Mouse (Mus musculus) lung, postnatal 10 days (tissue): ENCODE measurements around the gene Zfp689.
"Not testable (repeated sequence)": the region's sequence is repeated elsewhere in the genome, so short reads cannot be mapped to it uniquely, and the experiment has no call there.

Experiments used
- DNase-seq: peaks from one replicate; pipeline ENCODE4 v3.0.0; 2021

The Zfp689 gene

DNA sequence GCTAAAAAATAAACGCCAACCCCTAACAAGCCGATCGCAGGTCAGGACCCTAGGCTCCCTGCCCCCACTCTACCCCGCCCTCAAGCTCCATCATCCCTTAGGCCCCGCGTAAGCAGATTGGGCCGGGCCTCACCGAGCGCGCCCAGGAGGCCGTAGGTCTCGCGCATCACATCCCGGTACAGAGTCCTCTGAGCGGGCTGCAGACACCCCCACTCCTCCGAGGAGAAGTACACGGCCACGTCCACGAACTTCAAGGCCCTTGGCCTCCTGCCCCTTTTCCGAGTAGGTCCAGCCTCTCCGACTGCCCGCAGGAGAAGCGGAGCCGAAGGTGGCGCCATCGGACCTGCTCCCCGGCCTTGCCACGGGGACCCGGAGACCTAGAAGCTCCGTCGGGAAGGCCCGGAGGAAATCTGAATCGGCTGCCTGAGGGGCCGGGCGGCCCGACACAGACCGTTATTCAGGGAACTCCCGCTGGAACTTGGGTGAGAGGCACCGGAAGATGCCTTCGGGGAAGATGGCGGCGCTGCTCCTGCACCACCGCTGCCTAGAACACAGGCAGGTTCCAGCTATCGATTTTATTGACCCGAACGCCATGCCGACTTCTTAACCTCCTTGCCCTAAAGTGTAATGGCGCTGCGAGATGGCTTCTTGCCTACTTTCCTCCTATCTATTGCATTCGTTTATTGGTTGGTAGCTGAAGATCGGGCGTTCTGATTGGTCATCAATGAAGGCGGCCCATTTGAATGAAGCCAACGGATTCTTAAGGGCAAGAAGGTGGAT is at the start of gene Zfp689:
Gene Zfp689, minus strand, starts transcription at position 638 of the 780 bp plus-strand sequence.
- peak; percentile 97 for DNase-seq

DNA sequence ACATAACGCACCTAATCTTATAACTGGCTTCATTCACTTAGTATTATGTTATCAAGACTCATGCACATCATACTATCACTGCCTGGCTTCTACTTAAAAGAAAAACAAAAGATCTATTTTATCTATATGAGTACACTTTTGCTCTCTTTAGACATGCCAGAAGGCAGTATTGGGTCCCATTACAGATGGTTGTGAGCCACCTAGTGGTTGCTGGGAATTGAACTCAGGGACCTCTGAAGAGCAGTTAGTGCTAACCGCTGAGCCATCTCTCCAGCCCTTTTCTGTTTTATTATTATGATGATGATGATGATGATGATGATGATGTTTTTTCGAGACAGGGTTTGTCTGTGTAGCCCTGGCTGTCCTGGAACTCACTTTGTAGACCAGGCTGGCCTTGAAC is 49.4 kb upstream of the Zfp689 start:
- peak; percentile 72 for DNase-seq

GRCm38 (mm10) chr7:127497382-127497781 is 48.4 kb upstream of the Zfp689 start:
- no peak for DNase-seq

DNA sequence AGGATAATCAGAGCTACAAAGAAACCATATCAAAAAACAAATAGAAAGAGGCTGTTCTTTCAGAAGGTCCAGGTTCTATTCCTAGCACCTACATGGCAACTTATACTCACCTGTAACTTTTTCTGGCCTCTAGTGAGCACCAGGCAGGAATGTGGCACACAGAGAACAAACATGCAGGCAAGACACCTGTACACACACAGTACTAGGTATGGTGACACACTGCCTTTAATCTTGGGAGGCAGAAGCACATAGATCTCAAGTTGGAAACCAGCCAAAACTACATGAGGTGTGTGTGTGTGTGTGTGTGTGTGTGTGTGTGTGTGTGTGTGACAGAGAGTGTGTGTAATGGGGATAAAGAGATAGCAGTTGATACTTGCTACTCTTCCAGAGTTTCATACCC is 45.7 kb upstream of the Zfp689 start:
- DNase-seq = no peak

DNA sequence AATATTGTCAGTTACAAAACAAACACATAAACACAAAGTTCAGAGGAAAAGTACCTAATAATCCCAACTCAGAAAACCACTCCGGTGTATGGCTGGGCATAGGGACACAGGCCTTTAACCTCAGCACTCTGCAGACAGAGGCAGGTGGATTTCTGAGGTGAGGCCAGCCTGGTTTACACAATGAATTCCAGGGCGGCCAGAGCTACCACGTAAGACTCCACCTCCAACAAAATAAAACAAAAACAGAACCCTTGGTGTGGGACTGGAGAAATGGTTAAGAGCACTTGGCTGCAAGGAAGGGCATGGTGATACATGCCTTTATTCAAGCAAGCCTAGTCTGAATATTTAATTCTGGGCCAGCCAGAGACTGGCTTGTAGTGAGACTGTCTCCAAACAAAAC is 42.9 kb upstream of the Zfp689 start:
- no peak for DNase-seq

DNA sequence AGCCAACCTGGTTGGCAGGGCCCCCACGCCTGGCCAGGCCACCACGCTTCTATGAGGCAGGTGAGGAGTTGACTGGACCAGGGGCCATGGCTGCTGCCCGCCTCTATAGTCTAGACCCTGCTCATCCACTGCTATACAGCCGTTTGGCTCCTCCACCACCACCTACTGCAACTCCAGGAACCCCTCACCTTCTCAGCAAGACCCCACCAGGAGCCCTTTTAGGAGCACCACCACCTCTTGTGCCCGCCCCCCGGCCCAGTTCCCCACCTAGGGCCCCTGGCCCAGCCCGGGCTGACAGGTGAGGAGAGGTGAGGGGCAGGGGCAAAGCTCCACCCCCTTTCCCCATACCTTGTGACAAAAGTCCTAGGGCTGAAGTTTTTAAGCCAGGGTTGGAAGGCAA is 41.0 kb upstream of the Zfp689 start:
- DNase-seq = no peak

DNA sequence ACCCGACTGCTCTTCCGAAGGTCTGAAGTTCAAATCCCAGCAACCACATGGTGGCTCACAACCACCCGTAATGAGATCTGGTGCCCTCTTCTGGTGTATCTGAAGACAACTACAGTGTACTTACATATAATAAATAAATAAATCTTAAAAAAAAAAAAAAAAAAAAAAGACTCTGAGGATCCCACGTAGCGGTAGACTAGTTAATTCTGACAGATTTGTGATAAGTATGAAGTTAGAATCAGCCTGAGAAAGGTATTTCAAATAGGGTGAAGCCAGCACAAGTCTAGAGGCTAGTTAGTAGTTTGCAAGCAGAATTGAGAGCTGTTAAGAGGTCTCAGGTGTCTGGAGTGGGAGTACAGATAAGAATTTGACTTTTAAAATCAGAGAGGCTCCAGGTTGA is 39.4 kb upstream of the Zfp689 start:
- DNase-seq = not testable (repeated sequence)

DNA sequence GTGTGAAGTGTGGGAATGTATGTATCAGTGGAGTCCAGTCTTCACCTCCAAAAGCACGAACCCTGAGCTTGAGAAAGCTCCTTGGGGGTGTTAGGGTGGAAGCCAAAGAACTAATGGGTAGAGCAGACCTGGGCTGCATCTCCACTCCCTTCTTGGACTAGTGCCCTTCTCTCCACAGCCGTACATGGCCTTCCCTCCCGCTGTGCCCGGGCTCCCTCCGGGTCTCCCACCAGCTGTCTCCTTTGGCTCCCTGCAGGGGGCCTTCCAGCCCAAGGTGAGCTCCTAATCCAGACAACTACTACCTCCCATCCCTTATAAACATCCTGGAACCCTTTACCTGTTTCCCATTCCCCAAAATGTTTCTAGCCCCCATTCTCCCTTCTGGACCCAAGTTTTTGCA is 36.5 kb upstream of the Zfp689 start:
- no peak for DNase-seq

DNA sequence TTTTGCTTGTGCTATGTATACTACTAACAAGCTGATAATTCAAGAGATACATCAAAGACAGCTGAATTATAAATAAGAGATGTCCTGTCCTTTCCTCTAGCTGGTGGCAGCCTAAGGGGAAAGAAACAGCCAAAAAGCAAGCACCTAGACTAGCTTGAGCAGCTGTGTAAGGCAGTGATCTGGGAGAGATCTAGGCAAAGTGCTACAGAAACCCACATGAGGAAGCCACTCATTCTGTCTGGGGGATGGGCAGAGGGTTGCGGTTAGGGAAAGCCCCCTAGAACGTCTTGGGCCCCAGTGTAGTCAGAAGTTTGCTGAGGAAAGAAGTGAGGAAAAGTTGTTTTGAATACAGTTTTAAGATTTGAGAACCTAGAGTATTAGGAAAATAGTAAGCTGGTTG is 31.4 kb upstream of the Zfp689 start:
- DNase-seq = peak; percentile 29

DNA sequence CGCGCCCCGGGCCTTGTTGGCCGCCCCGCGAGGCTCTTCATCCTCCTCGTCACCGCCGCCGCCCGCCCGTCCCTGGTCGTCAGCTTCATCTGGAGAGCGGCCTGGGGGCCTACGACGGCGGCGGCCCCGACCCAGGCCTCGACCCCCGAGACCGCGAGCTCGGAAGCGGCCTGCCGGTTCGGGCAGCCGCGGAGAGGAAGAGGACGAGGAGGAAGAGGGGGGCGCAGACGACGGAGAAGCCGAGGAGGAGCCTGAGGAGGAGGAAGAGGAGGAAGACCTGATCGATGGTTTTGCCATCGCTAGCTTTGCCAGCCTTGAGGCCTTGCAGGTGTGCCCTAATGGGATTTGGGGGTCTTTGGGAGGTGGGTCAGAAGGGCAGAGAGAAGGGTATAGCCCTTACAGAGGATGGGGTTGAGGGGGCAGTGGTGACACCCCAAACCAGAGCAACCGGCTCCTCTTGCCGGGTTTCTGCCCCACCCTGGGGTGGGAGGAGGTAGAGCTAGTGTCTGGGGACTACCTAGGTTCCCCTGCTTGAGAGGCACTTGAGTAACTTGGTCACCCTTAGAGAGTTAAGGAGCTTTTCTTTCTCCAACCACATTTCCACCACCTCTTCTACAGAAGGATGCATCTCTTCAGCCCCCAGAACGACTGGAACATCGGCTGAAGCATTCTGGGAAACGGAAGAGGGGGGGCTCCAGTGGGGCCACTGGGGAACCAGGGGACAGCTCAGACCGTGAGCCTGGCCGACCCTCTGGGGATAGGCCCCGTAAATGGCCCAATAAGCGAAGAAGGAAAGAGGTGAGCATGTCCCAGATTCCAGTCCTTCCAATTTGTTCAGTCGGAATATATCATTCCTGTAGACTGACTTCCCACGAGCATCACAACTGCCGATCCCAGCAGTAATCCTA is 30.6 kb upstream of the Zfp689 start:
- DNase-seq = peak; percentile 52

- peak; percentile 99 for DNase-seq
Measured at GRCm38 (mm10) chr7:127478635-127479317, 29.8 kb upstream of the Zfp689 start, which contains the start of gene Fbrs. Gene Fbrs (plus strand): TSS chr7:127479199.

DNA sequence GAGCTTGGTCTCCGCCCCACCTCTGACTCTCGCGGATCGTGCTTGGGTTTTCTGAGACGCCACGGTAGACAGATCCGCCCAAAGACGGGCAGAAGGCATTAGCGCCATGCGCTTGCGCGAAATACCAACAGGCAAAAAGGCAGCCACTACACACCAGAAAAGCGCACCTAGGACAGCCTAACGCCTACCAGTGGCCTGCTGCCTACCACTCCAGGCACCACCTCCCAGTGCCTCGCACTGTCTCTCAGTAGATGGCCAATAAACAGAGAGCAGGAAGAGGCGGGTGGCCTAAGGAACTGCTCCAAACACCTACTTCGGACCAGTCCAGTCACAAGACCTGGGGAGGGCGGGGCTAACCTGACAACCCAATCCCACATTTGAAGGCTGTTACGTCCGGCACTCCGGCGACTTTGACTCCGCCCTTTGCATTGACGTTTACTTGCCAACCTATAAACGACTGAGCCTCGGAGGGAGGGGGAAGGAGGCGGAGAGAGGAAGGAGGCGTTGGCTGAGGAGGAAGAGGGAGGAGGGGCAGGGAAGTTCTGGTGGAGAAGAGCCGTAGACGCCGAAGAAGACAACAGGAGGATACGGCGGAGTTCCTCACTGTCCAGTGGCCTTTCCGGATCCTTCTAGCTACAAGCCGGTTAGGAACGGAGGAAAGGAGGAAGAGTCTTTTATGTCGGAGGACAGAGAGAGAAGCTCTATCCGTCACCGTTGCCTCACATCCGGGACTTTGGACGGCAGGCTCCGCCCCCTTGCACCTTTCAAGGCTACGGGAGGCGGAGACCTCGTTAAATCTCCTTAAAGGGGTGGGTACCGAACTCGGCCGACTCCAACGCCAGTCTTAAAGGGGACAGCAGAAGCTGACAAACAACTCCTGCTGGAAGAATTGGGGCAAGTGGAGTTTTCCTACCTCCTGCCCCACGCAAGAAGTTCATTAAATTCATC is 29.0 kb upstream of the Zfp689 start:
- peak; percentile 100 for DNase-seq

- no peak for DNase-seq
Measured at GRCm38 (mm10) chr7:127476855-127477254, 27.9 kb upstream of the Zfp689 start.

GRCm38 (mm10) chr7:127476336-127476735 is 27.4 kb upstream of the Zfp689 start:
- peak; percentile 19 for DNase-seq

DNA sequence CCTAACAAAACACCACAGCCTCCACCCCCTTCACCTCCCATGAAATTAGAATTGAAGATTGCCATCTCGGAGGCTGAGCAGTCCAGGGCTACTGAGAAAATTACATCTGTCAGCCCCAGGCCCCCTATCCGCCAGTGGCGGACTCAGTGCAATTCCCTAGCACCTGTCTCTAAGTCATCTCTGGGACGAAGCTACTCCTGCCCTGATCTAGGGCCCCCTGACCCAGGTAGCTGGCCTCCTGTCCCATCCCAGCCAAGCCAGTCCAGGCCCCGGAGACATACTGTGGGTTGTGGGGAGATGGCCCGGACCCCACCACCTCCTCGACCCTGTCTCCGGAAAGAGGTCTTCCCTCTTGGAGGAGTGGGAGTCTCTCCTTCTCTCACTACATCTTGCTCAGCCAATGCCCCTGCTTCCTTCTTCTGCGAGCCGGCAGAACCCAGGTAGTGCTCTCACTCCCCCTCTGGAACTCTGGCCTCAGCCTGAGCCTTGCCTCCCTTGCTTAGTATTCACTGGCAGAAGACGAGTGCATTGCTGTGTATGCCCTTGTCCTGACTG is 26.3 kb upstream of the Zfp689 start:
- no peak for DNase-seq

DNA sequence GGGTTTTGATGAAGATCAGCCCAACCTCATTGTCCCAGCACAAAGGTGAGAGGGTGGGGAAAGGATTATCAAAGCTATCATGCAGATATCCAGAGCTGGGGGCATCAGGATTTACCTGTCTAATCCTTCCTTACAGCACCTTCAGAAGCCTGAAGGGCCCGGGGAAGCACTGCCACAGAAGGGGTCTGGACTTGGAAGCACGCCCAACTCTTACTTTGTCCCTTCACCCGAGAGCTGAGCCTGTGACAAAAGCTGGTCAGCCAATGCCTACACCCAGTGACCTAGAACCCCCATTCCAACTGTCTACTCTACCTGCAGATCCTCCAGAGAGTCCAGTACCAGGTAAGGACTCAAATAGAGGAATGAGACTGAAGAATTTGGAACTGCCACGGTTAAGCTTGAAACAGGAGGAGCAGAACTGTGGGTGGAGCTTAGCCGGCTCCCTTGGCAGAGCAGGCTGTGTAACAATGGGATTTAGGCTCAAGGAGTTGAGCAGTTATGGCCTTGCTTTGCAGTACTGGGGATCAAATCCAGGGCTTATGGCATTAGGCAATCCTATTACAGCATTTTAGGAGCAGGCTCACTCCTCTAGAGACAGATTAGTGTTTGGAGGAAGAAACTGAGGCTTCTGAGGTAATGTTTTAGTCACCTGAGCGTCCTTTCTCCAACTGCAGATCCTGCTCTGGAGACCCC is 25.6 kb upstream of the Zfp689 start:
- no peak for DNase-seq

DNA sequence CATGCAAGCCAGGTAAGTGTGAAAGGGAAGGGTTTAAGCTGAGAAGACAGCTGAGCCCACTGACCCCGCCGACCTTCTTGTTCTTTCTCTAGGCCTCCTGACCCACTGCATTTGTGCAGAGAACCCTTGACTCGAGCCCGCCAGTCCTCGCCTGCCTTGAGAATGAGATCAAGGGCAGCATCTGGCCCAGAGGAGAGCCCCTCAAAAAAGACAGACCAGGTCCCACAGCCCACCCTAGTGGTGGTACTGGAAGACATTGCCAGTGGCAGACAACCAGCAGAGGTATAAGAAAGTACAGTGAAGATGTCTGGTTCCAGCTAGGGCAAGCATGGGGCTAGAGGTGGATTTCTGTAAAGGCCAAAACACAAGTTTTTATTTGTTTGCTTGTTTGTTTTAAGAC is 24.7 kb upstream of the Zfp689 start:
- peak; percentile 29 for DNase-seq

- no peak for DNase-seq
Measured at GRCm38 (mm10) chr7:127472060-127472459, 23.1 kb upstream of the Zfp689 start.

DNA sequence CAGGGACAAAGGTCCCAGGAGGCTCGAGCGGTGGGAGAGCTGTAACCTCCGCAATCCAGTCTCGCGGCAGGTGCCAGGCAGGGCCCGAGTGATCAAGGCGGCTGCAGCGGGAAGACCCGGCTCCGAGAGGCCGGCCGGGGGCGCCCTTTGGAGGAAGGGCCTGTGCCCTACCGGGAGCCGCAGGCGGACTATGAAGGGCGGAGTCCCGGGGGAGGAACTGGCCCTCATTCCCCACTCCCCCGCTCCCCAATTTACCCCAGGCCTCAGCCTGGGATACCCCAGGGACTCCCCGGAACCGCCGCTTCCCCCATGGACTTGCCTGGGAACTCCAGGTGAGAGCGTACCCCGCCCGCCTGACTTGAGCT is 22.7 kb upstream of the Zfp689 start:
- DNase-seq = no peak

DNA sequence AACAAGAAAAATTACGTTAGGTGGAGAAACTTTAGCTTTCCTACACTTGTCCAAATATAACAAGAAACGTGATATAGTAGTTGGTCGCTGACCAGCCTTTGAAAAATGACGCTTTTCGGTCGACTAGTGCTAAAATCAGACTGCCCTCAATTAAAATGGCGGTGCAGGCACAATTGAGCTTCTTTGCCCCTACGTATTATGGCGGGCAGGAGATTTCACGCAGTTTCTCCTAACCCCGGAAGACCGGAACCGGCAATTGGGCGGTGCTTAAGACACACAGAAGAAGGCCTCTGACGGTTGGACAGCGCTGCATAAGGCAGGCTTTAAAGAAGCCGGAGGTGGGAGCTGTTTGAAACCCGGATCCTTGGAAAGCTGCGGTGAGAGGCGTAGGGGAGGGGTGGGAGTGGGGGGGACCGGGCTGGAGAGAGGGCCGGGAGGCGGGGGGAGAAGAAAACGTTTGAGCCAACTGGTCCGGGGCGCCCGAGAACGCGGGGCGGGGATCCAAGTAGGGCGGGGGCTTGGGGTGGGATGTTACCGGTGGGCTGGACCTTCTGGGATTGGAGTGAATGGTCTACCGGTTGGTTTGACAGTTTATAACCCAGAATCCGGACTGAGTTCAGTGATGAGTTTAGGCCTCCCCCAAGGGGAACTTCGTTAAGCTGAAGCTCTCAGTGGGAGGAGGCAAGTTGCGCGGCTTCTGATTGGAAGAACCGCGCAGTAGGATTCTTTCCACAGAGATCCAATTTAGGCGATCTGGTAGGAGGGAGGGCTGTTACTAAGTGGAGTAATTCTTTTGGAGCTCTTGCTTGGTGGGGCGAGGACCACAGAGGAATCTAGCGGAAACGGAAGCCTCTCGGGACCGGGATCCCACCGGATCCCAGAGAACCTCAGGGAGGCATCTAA is 22.0 kb upstream of the Zfp689 start:
- DNase-seq = peak; percentile 96
